Mouse (Mus musculus): Measurements from ENCODE around the gene Fam222b.

- TF ChIP-seq EP300 (IDR thresholded peaks at IDR 0.05; ENCODE audit: low read depth) (no peak; the same call in 1 of the 2 replicates), CTCF (IDR thresholded peaks at IDR 0.05; ENCODE audit: low read depth) (no peak)
Observed at GRCm38 (mm10) chr11:78094137-78094503, 340 bp upstream of the Fam222b start.
